Mouse (Mus musculus) bone marrow macrophage, adult 2 months (primary cell): ENCODE results near the gene Zfp326. TPM values are rescaled to one million over a fixed set of nuclear protein-coding genes. Genes with fewer than 3 reads are reported as not detected.
"Not testable (repeated sequence)": the region's sequence is repeated elsewhere in the genome, so short reads cannot be mapped to it uniquely, and the experiment has no call there.

Experiments used
- H3K27ac ChIP-seq: 2 replicates; pipeline ENCODE4 v1.5.1; 2012; ENCODE audit warnings: low read depth, low read length; ENCODE audit not compliant: insufficient read depth
- H3K4me1 ChIP-seq: 2 replicates; pipeline ENCODE4 v1.6.1; 2012; ENCODE audit warnings: low read length; ENCODE audit not compliant: control insufficient read depth, insufficient read depth
- H3K4me3 ChIP-seq: 2 replicates; pipeline ENCODE4 v1.5.1; 2012; ENCODE audit warnings: mild to moderate bottlenecking, low read length, moderate library complexity; ENCODE audit not compliant: insufficient read depth
- CTCF ChIP-seq: IDR thresholded peaks from 2 replicates; pipeline ENCODE4 v1.5.1; 2012; ENCODE audit warnings: low read depth, mild to moderate bottlenecking, low read length, moderate library complexity
- POLR2A ChIP-seq: IDR thresholded peaks from 2 replicates; pipeline ENCODE4 v1.6.1; 2012; ENCODE audit warnings: mild to moderate bottlenecking, low read depth, low read length, borderline replicate concordance
- polyA plus RNA-seq: library from polyadenylated mRNA; stranded (reverse); fragments of >200 nt; gene quantifications from 2 replicates; pipeline ENCODE4 v1.2.4, GENCODE M21; 2012; ENCODE audit not compliant: missing spikeins, insufficient read depth, insufficient read length

Gene Zfp326
- polyA plus RNA-seq, 1 experiment = 20.4 TPM

GRCm38 (mm10) chr5:105845041-105845440 is 31.3 kb upstream of the Zfp326 start:
- no peak overlapping the region for H3K4me3 ChIP-seq
- no peak overlapping the region for H3K27ac ChIP-seq

GRCm38 (mm10) chr5:105847726-105848125 is 28.6 kb upstream of the Zfp326 start:
- H3K4me3 ChIP-seq = no peak overlapping the region
- TF ChIP-seq CTCF (no peak), POLR2A (no peak)
- peaks cover 18% of the 10 kb centered on the region for H3K4me1 ChIP-seq
- no peak overlapping the region for H3K27ac ChIP-seq

More at GRCm38 (mm10) chr5:105845041-105845440, 31.3 kb upstream of the Zfp326 start:
- TF ChIP-seq CTCF = no peak
- TF ChIP-seq POLR2A = no peak
- H3K4me1 ChIP-seq = peaks cover 18% of the 10 kb centered on the region

- TF ChIP-seq CTCF = no peak
- no peak for TF ChIP-seq POLR2A
- no peak overlapping the region for H3K27ac ChIP-seq
- no peak overlapping the region for H3K4me3 ChIP-seq
- peaks cover 14% of the 10 kb centered on the region for H3K4me1 ChIP-seq
Measured at GRCm38 (mm10) chr5:105849222-105849621, 27.1 kb upstream of the Zfp326 start.

GRCm38 (mm10) chr5:105849643-105850042 is 26.7 kb upstream of the Zfp326 start:
- TF ChIP-seq POLR2A (no peak), CTCF (no peak)
- Histone ChIP-seq H3K4me1 (peaks cover 9% of the 10 kb centered on the region), H3K27ac (no peak overlapping the region), H3K4me3 (no peak overlapping the region)

GRCm38 (mm10) chr5:105853271-105853670 is 23.1 kb upstream of the Zfp326 start:
- H3K4me1 ChIP-seq = peaks cover 9% of the 10 kb centered on the region
- no peak overlapping the region for H3K4me3 ChIP-seq
- no peak for TF ChIP-seq POLR2A
- TF ChIP-seq CTCF = no peak
- no peak overlapping the region for H3K27ac ChIP-seq

GRCm38 (mm10) chr5:105857486-105857885 is 18.9 kb upstream of the Zfp326 start:
- Histone ChIP-seq H3K4me1 (no peaks in the 10 kb centered on the region), H3K27ac (no peak overlapping the region), H3K4me3 (no peak overlapping the region)
- TF ChIP-seq POLR2A = no peak
- TF ChIP-seq CTCF = no peak

- TF ChIP-seq CTCF = no peak
- Histone ChIP-seq H3K4me3 (no peak overlapping the region), H3K4me1 (no peaks in the 10 kb centered on the region), H3K27ac (no peak overlapping the region)
Measured at GRCm38 (mm10) chr5:105858754-105859694, 17.3 kb upstream of the Zfp326 start.

GRCm38 (mm10) chr5:105859716-105860460 is 16.5 kb upstream of the Zfp326 start:
- Histone ChIP-seq H3K4me3 (no peak overlapping the region), H3K4me1 (no peaks in the 10 kb centered on the region), H3K27ac (no peak overlapping the region)
- TF ChIP-seq CTCF (no peak), POLR2A (no peak)

GRCm38 (mm10) chr5:105860461-105860835 is 15.9 kb upstream of the Zfp326 start:
- no peaks in the 10 kb centered on the region for H3K4me1 ChIP-seq
- H3K27ac ChIP-seq = no peak overlapping the region
- no peak overlapping the region for H3K4me3 ChIP-seq
- no peak for TF ChIP-seq POLR2A
- TF ChIP-seq CTCF = no peak

- Histone ChIP-seq H3K27ac (no peak overlapping the region), H3K4me1 (no peaks in the 10 kb centered on the region), H3K4me3 (no peak overlapping the region)
- TF ChIP-seq CTCF (no peak), POLR2A (no peak)
Measured at GRCm38 (mm10) chr5:105861616-105862015, 14.7 kb upstream of the Zfp326 start.

GRCm38 (mm10) chr5:105865110-105865628 is 11.2 kb upstream of the Zfp326 start:
- not testable (repeated sequence) for H3K4me3 ChIP-seq, H3K27ac ChIP-seq, H3K4me1 ChIP-seq
